Mouse (Mus musculus): ENCODE data around the gene Atp2b4.
A peak's percentile ranks its signal among the peaks of the same experiment; 100 is the strongest.

Gene Atp2b4

GRCm38 (mm10) chr1:133749954-133750353 is 50.9 kb downstream of the Atp2b4 start:
- DNase-seq (ENCODE audit: low read depth, low spot score): peak; percentile 19

- no peak for DNase-seq (ENCODE audit: low read depth, low spot score)
Observed at GRCm38 (mm10) chr1:133745078-133745495, 55.8 kb downstream of the Atp2b4 start.

- peak; percentile 74 for DNase-seq (ENCODE audit: low read depth, low spot score)
Observed at GRCm38 (mm10) chr1:133744609-133745008, 56.2 kb downstream of the Atp2b4 start.

DNA sequence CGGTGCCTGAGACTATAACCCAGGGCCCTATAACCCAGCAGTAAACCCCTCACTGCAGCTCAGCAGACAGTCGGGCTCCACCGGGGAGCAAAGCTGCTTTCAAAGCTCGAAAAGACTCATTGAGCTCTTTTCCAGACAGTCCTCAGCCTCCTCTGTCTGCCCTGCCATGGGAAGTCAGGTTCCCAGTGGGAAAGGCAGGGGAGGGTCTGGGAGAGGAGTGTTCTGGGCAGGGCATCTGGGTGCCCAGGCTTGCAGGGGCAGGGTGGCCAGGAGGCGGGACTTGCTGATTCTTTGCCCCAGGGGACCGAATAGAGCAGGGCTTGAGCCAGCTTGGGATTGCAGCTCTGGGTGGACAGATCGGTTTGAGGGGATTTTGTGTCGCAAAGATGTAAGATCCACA is 58.3 kb downstream of the Atp2b4 start:
- DNase-seq (ENCODE audit: low read depth, low spot score): no peak

DNA sequence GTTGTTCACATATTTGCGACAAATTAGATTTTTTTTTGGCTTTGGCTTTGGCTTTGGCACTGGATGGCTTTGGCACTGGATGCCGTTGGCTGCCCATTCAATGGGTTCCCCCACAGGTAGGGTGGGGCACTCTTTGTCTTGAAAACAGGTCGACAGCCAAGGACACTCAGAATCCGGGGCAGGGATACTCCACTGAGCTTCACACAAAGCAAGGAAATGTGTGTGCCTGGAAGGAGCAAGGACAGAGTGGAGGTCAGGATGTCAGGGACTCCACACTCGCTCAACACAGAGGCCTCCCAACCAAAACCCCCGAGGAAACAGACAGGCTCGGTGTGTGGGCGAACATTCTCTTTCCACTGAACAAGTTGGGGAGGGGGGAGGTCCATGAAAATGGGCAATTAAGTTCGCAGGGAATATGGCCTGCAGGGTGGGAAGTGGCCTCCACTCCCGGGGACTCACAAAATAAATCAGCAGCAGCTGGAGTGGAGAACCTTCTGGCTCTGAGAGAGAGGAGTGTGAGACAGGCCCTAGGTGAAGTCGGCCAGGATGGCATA is 58.9 kb downstream of the Atp2b4 start:
- no peak for DNase-seq (ENCODE audit: low read depth, low spot score)

DNA sequence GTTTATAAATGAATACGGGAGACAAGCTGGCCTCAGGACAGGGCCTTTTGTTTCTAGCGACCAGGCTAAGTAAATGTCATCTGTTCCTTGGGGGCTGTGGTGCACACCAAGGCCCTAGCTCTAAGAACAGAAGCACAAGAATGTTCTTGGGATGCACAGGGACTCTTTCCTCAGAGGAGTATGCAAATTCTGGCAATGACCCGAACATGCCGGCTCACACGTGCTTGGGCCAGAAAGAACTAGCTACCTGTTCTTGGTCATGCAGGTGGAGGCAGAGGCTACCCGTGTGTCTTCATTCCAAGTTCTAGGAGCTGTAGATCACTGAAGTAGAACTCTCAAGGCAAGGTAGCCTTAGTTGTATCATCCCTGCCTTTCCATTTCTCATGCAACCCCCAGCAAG is 59.7 kb downstream of the Atp2b4 start:
- DNase-seq (ENCODE audit: low read depth, low spot score): no peak

GRCm38 (mm10) chr1:133736664-133737063 is 64.2 kb downstream of the Atp2b4 start:
- peak; percentile 64 for DNase-seq (ENCODE audit: low read depth, low spot score)

GRCm38 (mm10) chr1:133735995-133736652 is 64.7 kb downstream of the Atp2b4 start:
- peak; percentile 90 for DNase-seq (ENCODE audit: low read depth, low spot score)

- no peak for DNase-seq (ENCODE audit: low read depth, low spot score)
Observed at GRCm38 (mm10) chr1:133732814-133733213, 68.0 kb downstream of the Atp2b4 start.

GRCm38 (mm10) chr1:133728339-133728738 is 72.5 kb downstream of the Atp2b4 start:
- no peak for DNase-seq (ENCODE audit: low read depth, low spot score)

DNA sequence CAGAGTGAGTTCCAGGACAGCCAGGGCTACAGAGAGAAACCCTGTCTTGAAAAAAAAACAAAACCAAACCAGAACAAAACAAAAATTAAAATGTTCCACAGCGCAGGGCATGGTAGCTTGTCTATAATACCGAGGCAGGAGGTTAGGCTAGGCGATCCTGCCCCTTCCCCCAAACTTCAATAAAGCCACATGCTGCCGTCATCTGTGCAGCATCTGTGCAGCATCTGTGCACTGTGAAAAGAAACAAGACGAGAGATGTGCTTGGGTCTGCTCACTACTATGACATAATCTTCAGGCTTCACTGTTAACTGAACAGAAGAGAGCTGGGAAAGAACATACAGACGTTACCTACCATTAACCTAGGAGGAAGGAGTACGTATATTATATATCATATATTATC is 80.5 kb downstream of the Atp2b4 start:
- DNase-seq (ENCODE audit: low read depth, low spot score): no peak

DNA sequence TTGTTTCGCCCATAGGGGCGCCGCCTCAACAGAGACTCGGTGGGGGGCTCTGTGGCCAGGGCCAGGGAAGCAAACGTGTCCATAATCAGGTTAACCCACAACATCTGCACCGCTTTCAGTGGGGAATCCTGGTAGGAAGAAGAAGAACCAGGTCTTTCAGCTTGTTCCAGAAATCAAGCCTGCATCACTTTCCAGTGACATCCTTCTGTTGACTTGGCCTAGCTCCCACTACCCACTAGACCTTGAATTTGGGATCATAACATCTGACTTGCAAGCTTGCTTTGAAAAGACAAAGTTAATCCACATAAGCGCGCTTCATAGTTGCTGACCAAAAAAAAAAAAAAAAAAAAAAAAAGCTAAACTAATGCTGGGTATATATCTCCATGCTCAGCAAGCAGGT is 82.1 kb downstream of the Atp2b4 start:
- no peak for DNase-seq (ENCODE audit: low read depth, low spot score)

DNA sequence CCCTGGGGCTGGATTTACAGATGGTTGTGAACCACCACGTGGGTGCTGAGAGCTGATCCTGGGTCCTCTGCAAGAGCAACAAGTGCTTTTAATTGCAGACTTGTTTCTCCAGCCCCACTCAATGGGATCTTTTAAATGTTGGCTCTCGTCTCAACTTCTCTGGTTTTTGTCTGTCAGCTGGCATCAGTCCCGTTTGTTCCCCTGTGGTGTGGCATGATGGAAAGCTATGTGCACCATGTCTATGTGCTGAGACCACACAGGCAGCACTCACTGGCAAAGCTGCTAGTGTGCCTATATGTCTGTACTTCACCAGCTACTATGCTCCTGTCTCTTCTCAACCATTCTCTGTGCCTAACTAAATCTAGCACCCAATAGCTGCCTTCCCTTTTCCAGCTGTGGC is 82.5 kb downstream of the Atp2b4 start:
- DNase-seq (ENCODE audit: low read depth, low spot score): no peak

DNA sequence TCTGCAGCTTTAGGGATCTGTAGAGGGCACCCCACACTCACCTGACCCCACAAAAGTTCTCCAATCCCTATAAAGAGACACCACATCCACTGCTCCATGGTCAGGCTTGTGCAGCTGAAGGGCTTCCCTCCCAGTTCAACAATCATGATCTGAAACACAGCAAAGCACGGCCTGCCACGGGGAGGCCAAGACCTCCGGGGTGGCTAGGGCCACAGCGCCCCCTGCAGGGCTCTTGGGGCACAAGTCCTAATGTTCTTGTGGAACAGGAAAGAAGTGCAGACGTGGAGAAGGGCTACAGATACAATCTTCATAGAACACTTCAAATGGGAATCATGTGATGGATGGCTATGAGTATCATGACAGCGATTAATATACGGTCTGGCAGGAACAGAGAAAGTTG is 84.4 kb downstream of the Atp2b4 start:
- peak; percentile 18 for DNase-seq (ENCODE audit: low read depth, low spot score)

GRCm38 (mm10) chr1:133715191-133715590 is 85.7 kb downstream of the Atp2b4 start:
- DNase-seq (ENCODE audit: low read depth, low spot score): no peak

GRCm38 (mm10) chr1:133713009-133713370 is 87.9 kb downstream of the Atp2b4 start:
- DNase-seq (ENCODE audit: low read depth, low spot score): peak; percentile 6

DNA sequence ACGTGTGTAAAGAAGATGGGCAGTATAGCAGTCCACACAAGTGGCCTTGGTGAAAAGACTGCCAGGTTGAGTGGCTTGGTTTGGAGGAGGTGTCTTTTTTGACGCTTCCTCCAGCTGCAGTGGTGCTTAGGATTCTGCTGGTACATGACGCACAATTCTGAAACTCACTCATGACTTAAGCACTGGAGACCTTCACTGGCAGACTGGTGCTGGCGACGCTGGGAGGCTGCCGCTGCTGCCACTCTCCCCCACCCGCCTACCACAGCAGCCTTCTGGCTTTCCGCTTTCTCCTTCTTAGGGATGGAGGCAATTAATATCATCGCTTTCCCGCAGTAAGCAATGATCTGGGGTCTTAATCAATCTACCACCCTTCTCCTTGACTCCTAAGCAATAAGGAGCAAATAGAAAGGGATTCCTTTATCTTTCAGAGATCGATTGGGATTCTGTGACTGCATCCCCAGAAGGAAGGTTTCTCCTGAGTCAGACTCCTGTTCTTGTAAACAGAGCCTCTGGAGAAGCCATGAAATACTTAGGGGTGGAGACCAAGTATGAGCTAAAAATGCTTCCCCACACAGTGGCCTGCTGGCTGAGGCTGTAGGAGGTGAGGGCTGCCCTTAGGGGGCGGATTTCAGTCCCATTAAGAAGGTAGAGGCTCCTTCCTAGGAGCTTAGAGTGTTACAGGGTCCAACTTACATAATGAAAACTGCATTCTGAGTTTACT is 88.4 kb downstream of the Atp2b4 start:
- peak; percentile 75 for DNase-seq (ENCODE audit: low read depth, low spot score)

DNA sequence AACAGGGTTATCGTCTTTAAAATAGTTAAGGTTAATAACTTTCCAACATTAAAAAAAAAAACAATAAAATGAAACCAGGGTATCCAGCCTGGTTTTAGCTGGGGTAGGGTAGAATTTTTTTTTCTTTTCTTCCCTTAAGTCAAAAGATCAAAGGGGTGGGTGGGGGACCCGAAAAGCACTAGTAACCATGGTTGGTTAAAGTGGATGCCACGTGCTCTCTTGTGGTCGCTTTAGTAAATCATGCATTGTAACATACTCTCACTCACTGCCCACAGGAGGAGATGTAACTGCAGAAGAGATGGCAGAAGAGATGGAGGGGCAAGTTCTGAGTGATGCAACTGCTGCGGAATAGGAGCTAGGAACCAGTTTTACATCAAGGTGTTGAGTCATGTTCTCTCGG is 89.5 kb downstream of the Atp2b4 start:
- no peak for DNase-seq (ENCODE audit: low read depth, low spot score)

DNA sequence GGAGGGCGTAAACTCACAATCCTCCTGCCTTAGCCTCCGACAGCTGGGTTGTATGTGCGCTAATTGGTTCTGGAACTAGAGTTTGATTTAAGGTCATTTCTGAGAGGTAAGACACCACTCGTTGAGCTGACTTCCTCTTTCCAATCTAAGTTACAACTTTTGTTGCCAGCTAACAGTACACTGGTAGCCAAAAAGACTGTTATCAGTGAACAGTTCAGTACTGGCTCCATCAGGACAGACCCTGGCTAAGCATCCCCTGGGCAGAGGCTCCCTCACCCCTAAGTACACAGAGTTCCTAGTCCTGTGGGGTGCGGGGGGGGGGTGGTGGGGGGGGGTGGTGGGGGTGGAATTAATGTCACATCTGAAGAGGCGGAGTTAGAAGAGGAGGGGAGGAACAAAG is 89.9 kb downstream of the Atp2b4 start:
- DNase-seq (ENCODE audit: low read depth, low spot score): no peak

- no peak for DNase-seq (ENCODE audit: low read depth, low spot score)
Observed at GRCm38 (mm10) chr1:133709292-133709691, 91.5 kb downstream of the Atp2b4 start.

DNA sequence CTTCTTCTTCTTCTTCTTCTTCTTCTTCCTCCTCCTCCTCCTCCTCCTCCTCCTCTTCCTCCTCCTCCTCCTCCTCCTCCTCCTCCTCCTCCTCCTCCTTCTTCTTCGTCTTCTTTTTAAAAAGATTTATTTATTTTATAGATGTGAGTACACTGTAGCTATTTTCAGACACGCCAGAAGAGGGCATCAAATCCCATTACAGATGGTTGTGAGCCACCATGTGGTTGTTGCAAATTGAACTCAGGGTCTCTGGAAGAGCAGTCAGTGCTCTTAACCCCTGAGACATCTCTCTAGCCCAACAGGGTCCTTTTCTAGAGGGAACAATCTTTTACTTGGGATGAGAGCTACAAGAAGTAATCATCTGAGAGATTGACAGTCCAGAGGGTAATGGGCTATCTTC is 99.0 kb downstream of the Atp2b4 start:
- DNase-seq (ENCODE audit: low read depth, low spot score): peak; percentile 20

- DNase-seq (ENCODE audit: low read depth, low spot score): no peak
Observed at GRCm38 (mm10) chr1:133697935-133698620, 102.8 kb downstream of the Atp2b4 start.

DNA sequence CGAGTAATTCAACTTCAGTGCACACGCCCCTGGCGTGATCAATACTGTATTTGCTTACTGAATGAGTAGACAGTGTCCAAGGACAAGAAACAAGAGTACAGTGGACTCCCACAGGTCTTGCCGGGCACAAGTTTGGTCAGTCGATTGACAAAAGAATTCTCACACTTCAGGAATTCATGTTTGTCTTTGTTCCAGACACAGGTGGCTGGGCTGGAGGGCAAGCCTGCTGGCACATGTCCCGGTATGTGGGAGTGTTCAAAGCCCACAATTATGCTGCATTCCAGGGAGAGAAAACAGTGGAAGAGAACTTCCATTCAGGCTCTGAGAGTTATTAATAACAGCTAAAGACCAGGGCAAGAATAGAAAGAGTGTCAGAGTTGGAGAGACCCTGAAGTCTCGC is 104.9 kb downstream of the Atp2b4 start:
- peak; percentile 64 for DNase-seq (ENCODE audit: low read depth, low spot score)
